Mouse (Mus musculus) MEL (cell line): ENCODE results near the gene Inppl1. TPM values are rescaled to one million over a fixed set of nuclear protein-coding genes. Genes with fewer than 3 reads are reported as not detected.
A peak's percentile ranks its signal among the peaks of the same experiment; 100 is the strongest.

Source experiments
- DNase-seq: peaks from one replicate; pipeline ENCODE4 v3.0.0; 2011; ENCODE audit warnings: low read depth, low spot score
- H3K27ac ChIP-seq: 2 replicates; pipeline ENCODE4 v1.5.1; 2012; ENCODE audit warnings: low read depth, mild to moderate bottlenecking, control low read depth, low read length, moderate library complexity; ENCODE audit not compliant: control insufficient read depth
- H3K27me3 ChIP-seq, 2 experiments: fragments of 150-350 bp in 1 of 2; sonication (generic) in 1 of 2; 2 replicates each; pipeline ENCODE4 v1.6.1; 2012; ENCODE audit warnings: low read length in 2 of 2, mild to moderate bottlenecking in 2 of 2, improper control_type of control experiment in 1 of 2, moderate library complexity in 1 of 2; ENCODE audit not compliant: insufficient read depth in 2 of 2, control insufficient read depth in 1 of 2
- H3K36me3 ChIP-seq, 2 experiments: 2 replicates each; pipeline ENCODE4 v1.6.1; 2012 to 2014; ENCODE audit warnings: low read length in 2 of 2, improper control_type of control experiment in 1 of 2, inconsistent platforms in 1 of 2, mild to moderate bottlenecking in 1 of 2; ENCODE audit not compliant: insufficient read depth in 2 of 2, control insufficient read depth in 1 of 2
- H3K4me1 ChIP-seq, 2 experiments: fragments of 150-350 bp in 1 of 2; sonication (generic) in 1 of 2; 2 replicates each; pipeline ENCODE4 v1.6.1; 2012; ENCODE audit warnings: low read length in 2 of 2, improper control_type of control experiment in 1 of 2, mild to moderate bottlenecking in 1 of 2; ENCODE audit not compliant: insufficient read depth in 2 of 2, control insufficient read depth in 1 of 2
- H3K4me3 ChIP-seq, 2 experiments: fragments of 150-350 bp in 1 of 2; sonication (generic) in 1 of 2; 2 replicates each; pipeline ENCODE4 v1.5.1; 2012; ENCODE audit warnings: low read depth in 2 of 2, low read length in 2 of 2, mild to moderate bottlenecking in 2 of 2, moderate library complexity in 2 of 2, control low read depth in 1 of 2, improper control_type of control experiment in 1 of 2; ENCODE audit not compliant: control insufficient read depth in 1 of 2, insufficient read depth in 1 of 2
- H3K79me2 ChIP-seq: 2 replicates; pipeline ENCODE4 v1.6.1; 2012; ENCODE audit warnings: mild to moderate bottlenecking, low read length, moderate library complexity; ENCODE audit not compliant: control insufficient read depth, poor library complexity, insufficient read depth
- H3K9ac ChIP-seq: 2 replicates; pipeline ENCODE4 v1.6.1; 2012; ENCODE audit warnings: low read depth, mild to moderate bottlenecking, control low read depth, low read length, moderate library complexity; ENCODE audit not compliant: control insufficient read depth, poor library complexity, severe bottlenecking
- H3K9me3 ChIP-seq: fragments of 150-350 bp; sonication (generic); replicated peaks from 2 replicates; pipeline ENCODE4 v1.6.1; 2012; ENCODE audit warnings: mild to moderate bottlenecking, low read length, improper control_type of control experiment, moderate library complexity; ENCODE audit not compliant: insufficient read depth
- CHD1 ChIP-seq: IDR thresholded peaks from 2 replicates; pipeline ENCODE4 v1.6.1; 2012; ENCODE audit warnings: low read depth, mild to moderate bottlenecking, inconsistent platforms, low read length, improper control_type of control experiment
- ELF1 ChIP-seq: IDR thresholded peaks from 2 replicates; pipeline ENCODE4 v1.6.1; 2014; ENCODE audit warnings: low read depth, mild to moderate bottlenecking, inconsistent platforms, low read length, improper control_type of control experiment, moderate library complexity
- HCFC1 ChIP-seq: IDR thresholded peaks from 2 replicates; pipeline ENCODE4 v1.6.1; 2012; ENCODE audit warnings: low read depth, mild to moderate bottlenecking, inconsistent platforms, low read length, improper control_type of control experiment, moderate library complexity
- JUND ChIP-seq: IDR thresholded peaks from 2 replicates; pipeline ENCODE4 v1.6.1; 2011; ENCODE audit warnings: low read depth, mild to moderate bottlenecking, improper control_type of control experiment, low read length
- MAFK ChIP-seq: IDR thresholded peaks from 2 replicates; pipeline ENCODE4 v1.6.1; 2011; ENCODE audit warnings: low read depth, mild to moderate bottlenecking, low read length, improper control_type of control experiment, borderline replicate concordance
- MAZ ChIP-seq: IDR thresholded peaks from 2 replicates; pipeline ENCODE4 v1.6.1; 2012; ENCODE audit warnings: low read depth, mild to moderate bottlenecking, inconsistent platforms, low read length, improper control_type of control experiment
- MEF2A ChIP-seq: IDR thresholded peaks from 2 replicates; pipeline ENCODE4 v1.6.1; 2014; ENCODE audit warnings: low read depth, mild to moderate bottlenecking, inconsistent platforms, low read length, improper control_type of control experiment; ENCODE audit not compliant: poor library complexity, insufficient replicate concordance, severe bottlenecking; ENCODE audit errors: extremely low read depth
- MXI1 ChIP-seq: IDR thresholded peaks from 2 replicates; pipeline ENCODE4 v1.6.1; 2011; ENCODE audit warnings: mild to moderate bottlenecking, low read depth, low read length, improper control_type of control experiment
- POLR2A ChIP-seq, 2 experiments: IDR thresholded peaks; 2 replicates each; pipeline ENCODE4 v1.6.1; 2011 to 2012; ENCODE audit warnings: low read length in 2 of 2, mild to moderate bottlenecking in 2 of 2, control low read depth in 1 of 2, improper control_type of control experiment in 1 of 2, low read depth in 1 of 2, moderate library complexity in 1 of 2; ENCODE audit not compliant: control insufficient read depth in 1 of 2, insufficient read depth in 1 of 2, poor library complexity in 1 of 2
- POLR2AphosphoS2 ChIP-seq: IDR thresholded peaks from 2 replicates; pipeline ENCODE4 v1.6.1; 2011; ENCODE audit warnings: low read length, improper control_type of control experiment
- POLR2AphosphoS5 ChIP-seq: IDR thresholded peaks from 2 replicates; pipeline ENCODE4 v1.6.1; 2012; ENCODE audit warnings: low read depth, borderline replicate concordance, mild to moderate bottlenecking, inconsistent platforms, low read length, moderate library complexity, mixed read lengths
- RAD21 ChIP-seq: IDR thresholded peaks from 2 replicates; pipeline ENCODE4 v1.6.1; 2011; ENCODE audit warnings: mild to moderate bottlenecking, low read depth, low read length, improper control_type of control experiment
- RCOR1 ChIP-seq: IDR thresholded peaks from 2 replicates; pipeline ENCODE4 v1.6.1; 2012; ENCODE audit warnings: low read depth, mild to moderate bottlenecking, inconsistent platforms, low read length, improper control_type of control experiment
- SIN3A ChIP-seq: IDR thresholded peaks from 2 replicates; pipeline ENCODE4 v1.6.1; 2012; ENCODE audit warnings: low read length, improper control_type of control experiment, inconsistent platforms
- TAL1 ChIP-seq: IDR thresholded peaks from 2 replicates; pipeline ENCODE4 v1.6.1; 2012; ENCODE audit warnings: mild to moderate bottlenecking, inconsistent platforms, low read length, moderate library complexity, mixed read lengths
- TCF12 ChIP-seq: IDR thresholded peaks from 2 replicates; pipeline ENCODE4 v1.6.1; 2014; ENCODE audit warnings: low read depth, mild to moderate bottlenecking, inconsistent platforms, low read length, improper control_type of control experiment, moderate library complexity
- USF1 ChIP-seq: IDR thresholded peaks from 2 replicates; pipeline ENCODE4 v1.6.1; 2014; ENCODE audit warnings: low read depth, mild to moderate bottlenecking, inconsistent platforms, low read length, improper control_type of control experiment, moderate library complexity
- ZNF384 ChIP-seq: IDR thresholded peaks from 2 replicates; pipeline ENCODE4 v1.6.1; 2012; ENCODE audit warnings: low read depth, mild to moderate bottlenecking, inconsistent platforms, low read length, improper control_type of control experiment
- polyA plus RNA-seq, 2 experiments: library from polyadenylated mRNA; stranded (reverse) in 1 of 2; unstranded in 1 of 2; fragments of >175 nt in 1 of 2; fragments of >200 nt in 1 of 2; gene quantifications; 2 replicates each; pipeline versions ENCODE4 v1.2.1 to v1.2.4; 2012; ENCODE audit warnings: low replicate concordance in 2 of 2, low read depth in 1 of 2; ENCODE audit not compliant: insufficient read length in 2 of 2, insufficient read depth in 1 of 2, missing spikeins in 1 of 2
- total RNA-seq: library from RNA; depleted of rRNA; stranded (reverse); fragments of 300-350 nt; gene quantifications from 2 replicates; pipeline ENCODE4 v1.2.3, GENCODE M21; 2012; rRNA removed

Gene Inppl1
- total RNA-seq (9.5 and 11.7 TPM in 2 replicates), polyA plus RNA-seq (10 to 100 TPM in 1 of 2 experiments, not detected in 1; 31.3 TPM)

- TF ChIP-seq POLR2A (IDR thresholded peaks at IDR 0.05; ENCODE audit: control insufficient read depth in 1 of 2, insufficient read depth in 1 of 2, low read depth in 1 of 2, low read length in 2 of 2, poor library complexity in 1 of 2) (peak in 1 of 2 experiments; percentile 49; a peak in 2 of 4 replicates), CHD1 (no peak), POLR2AphosphoS5 (no peak), MEF2A (no peak), TAL1 (no peak), ELF1 (peak; percentile 64), SIN3A (peak; percentile 90), MXI1 (peak; percentile 68), JUND (no peak), TCF12 (no peak), USF1 (no peak), HCFC1 (peak; percentile 76), MAZ (peak; percentile 93)
- Histone ChIP-seq H3K27me3 (no peaks in the 10 kb centered on the region), H3K79me2 (peaks cover 3% of the 10 kb centered on the region; the same call in 1 of the 2 replicates), H3K36me3 (no peaks in the 10 kb centered on the region), H3K27ac (peak within 1 kb of the TSS; percentile 51), H3K9me3 (no peaks in the 10 kb centered on the region), H3K4me1 (0 out of 4 replicates have a peak, but pooled peaks cover 0 to 5% of the 10 kb centered on the region in 2 experiments), H3K9ac (peak within 1 kb of the TSS; percentile 81), H3K4me3 (peak within 1 kb of the TSS; percentile 69 to 100)
- peak; percentile 86 for DNase-seq
Measured at GRCm38 (mm10) chr7:101837606-101838471, at the start of gene Inppl1. Gene Inppl1, minus strand, starts transcription at chr7:101838229.

GRCm38 (mm10) chr7:101886274-101886673 is 48.2 kb upstream of the Inppl1 start:
- DNase-seq = no peak
- H3K9ac ChIP-seq = no peak overlapping the region
- peaks cover 0 to 4% of the 10 kb centered on the region in 2 experiments; a peak in 2 of 4 replicates for H3K27me3 ChIP-seq
- H3K4me1 ChIP-seq = no peaks in the 10 kb centered on the region
- H3K27ac ChIP-seq = no peak overlapping the region
- H3K9me3 ChIP-seq = no peaks in the 10 kb centered on the region
- H3K79me2 ChIP-seq = no peaks in the 10 kb centered on the region
- H3K4me3 ChIP-seq = no peak overlapping the region
- no peaks in the 10 kb centered on the region for H3K36me3 ChIP-seq
- TF ChIP-seq MXI1 (no peak), RAD21 (no peak), MAFK (no peak), POLR2AphosphoS2 (no peak), RCOR1 (no peak), POLR2AphosphoS5 (no peak), HCFC1 (no peak), ZNF384 (no peak), MEF2A (no peak)
